Mouse (Mus musculus) forebrain, embryonic 11.5 days (tissue): ENCODE measurements at regions not wholly inside any gene's neighbourhood (a gene's known extent, or its start where the extent isn't known, plus 50 kb on each side); places are given as distances from the start of the nearest gene placed in this dataset.
"Not testable (repeated sequence)": the region's sequence is repeated elsewhere in the genome, so short reads cannot be mapped to it uniquely, and the experiment has no call there.

Experiments
- ATAC-seq: fragments of 200-750 bp; cut with Nextera tagmentation; replicated peaks from 2 replicates; pipeline ENCODE4 v1.8.0; 2017; ENCODE audit warnings: moderate TSS enrichment; ENCODE audit not compliant: low FRiP score
- DNase-seq: peaks from one replicate; pipeline ENCODE4 v3.0.0-alpha.2; 2017; ENCODE audit warnings: low spot score
- H3K27ac ChIP-seq: fragments of 300-500 bp; sonication (generic); 2 replicates; pipeline ENCODE4 v1.5.1; 2014; ENCODE audit warnings: low read depth, low read length
- H3K27me3 ChIP-seq: fragments of 300-500 bp; sonication (generic); 2 replicates; pipeline ENCODE4 v1.6.1; 2014; ENCODE audit warnings: mild to moderate bottlenecking, low read length, mixed read lengths; ENCODE audit not compliant: control insufficient read depth, insufficient read depth
- H3K36me3 ChIP-seq: fragments of 300-500 bp; sonication (generic); 2 replicates; pipeline ENCODE4 v1.6.1; 2014; ENCODE audit warnings: mild to moderate bottlenecking, low read length, moderate library complexity, mixed read lengths; ENCODE audit not compliant: control insufficient read depth, insufficient read depth
- H3K4me1 ChIP-seq: fragments of 300-500 bp; sonication (generic); replicated peaks from 2 replicates; pipeline ENCODE4 v1.6.1; 2014; ENCODE audit warnings: low read length, mixed read lengths; ENCODE audit not compliant: control insufficient read depth, insufficient read depth
- H3K4me2 ChIP-seq: fragments of 300-500 bp; sonication (generic); 2 replicates; pipeline ENCODE4 v1.6.1; 2014; ENCODE audit warnings: low read depth, mild to moderate bottlenecking, low read length, moderate library complexity, mixed read lengths; ENCODE audit not compliant: severe bottlenecking
- H3K4me3 ChIP-seq: fragments of 300-500 bp; sonication (generic); 2 replicates; pipeline ENCODE4 v1.5.1; 2014; ENCODE audit warnings: low read depth, low read length
- H3K9ac ChIP-seq: fragments of 300-500 bp; sonication (generic); 2 replicates; pipeline ENCODE4 v1.6.1; 2014; ENCODE audit warnings: low read length
- H3K9me3 ChIP-seq: fragments of 300-500 bp; sonication (generic); 2 replicates; pipeline ENCODE4 v1.6.1; 2016; ENCODE audit warnings: low read length, mixed read lengths; ENCODE audit not compliant: control insufficient read depth
- WGBS: fragments of 180-500 bp; shearing (Covaris S2); extraction: QIAGEN DNeasy Blood & Tissue Kit; methylation state at CpG from one replicate; pipeline ENCODE4 v1.1.7; 2014; 5-methylcytosine and 5-hydroxymethylcytosine counted together

GRCm38 (mm10) chr19:19807992-19808391 lies 582.8 kb downstream of the Anxa1 start:
- WGBS = 95% methylated on average over 1 of the region's 1 CpGs
- H3K9ac ChIP-seq = no peak overlapping the region
- H3K27ac ChIP-seq = no peak overlapping the region
- no peak overlapping the region for H3K4me2 ChIP-seq
- ATAC-seq (no peak), DNase-seq (no peak)
- no peaks in the 10 kb centered on the region for H3K4me1 ChIP-seq
- H3K9me3 ChIP-seq = no peaks in the 10 kb centered on the region
- H3K27me3 ChIP-seq = no peaks in the 10 kb centered on the region
- no peaks in the 10 kb centered on the region for H3K36me3 ChIP-seq
- H3K4me3 ChIP-seq = no peak overlapping the region

DNA sequence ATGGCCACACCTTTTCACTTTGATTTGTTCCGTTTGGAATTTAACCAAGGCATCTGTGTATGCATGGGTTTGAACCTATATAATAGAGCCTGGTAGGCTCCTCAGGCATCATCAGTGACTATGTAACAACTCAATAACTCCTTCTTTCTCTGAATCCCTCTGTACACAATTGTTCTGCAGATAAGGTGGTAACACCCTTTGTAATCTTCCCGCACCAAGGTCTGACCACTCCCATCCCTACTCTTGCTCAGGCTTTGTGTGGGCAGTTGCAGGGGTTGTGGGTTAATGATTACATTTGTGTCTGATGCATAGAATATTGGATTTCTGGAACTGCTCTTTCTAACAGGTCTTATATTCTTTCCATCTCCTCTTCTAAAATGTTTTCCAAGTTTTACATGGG lies 596.9 kb downstream of the Anxa1 start:
- ATAC-seq (no peak), DNase-seq (no peak)
- WGBS = 78% methylated on average over 2 of the region's 2 CpGs

DNA sequence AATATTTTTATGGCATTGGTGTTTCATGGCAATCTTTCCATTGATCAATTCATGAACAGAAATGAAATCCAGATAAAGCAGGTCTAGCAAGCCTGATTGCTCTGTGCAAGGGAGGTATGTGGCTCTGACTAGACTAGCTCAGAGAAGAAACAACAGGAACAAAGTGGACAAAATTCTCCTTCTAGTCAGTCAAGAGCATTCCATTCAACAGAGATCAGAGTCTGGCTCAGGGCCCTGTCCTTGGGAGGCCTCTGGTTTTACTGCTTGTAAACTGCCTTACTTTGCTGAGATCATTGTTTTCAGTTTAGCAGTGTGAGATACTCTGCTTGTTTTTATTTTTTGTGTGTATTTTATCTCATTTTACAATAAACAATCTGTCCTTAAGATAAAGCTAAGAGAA lies 607.2 kb downstream of the Anxa1 start:
- no peaks in the 10 kb centered on the region for H3K27me3 ChIP-seq
- no peak overlapping the region for H3K4me3 ChIP-seq
- no peaks in the 10 kb centered on the region for H3K4me1 ChIP-seq
- H3K4me2 ChIP-seq = no peak overlapping the region
- no peak for ATAC-seq
- no peak overlapping the region for H3K27ac ChIP-seq
- no peaks in the 10 kb centered on the region for H3K9me3 ChIP-seq
- no peak overlapping the region for H3K9ac ChIP-seq
- no peak for DNase-seq
- no peaks in the 10 kb centered on the region for H3K36me3 ChIP-seq

More for the DNA sequence above, 596.9 kb downstream of the Anxa1 start:
- Histone ChIP-seq H3K36me3 (no peaks in the 10 kb centered on the region), H3K9ac (no peak overlapping the region), H3K4me3 (no peak overlapping the region), H3K9me3 (no peaks in the 10 kb centered on the region), H3K4me2 (no peak overlapping the region), H3K27me3 (no peaks in the 10 kb centered on the region), H3K27ac (no peak overlapping the region), H3K4me1 (no peaks in the 10 kb centered on the region)

DNA sequence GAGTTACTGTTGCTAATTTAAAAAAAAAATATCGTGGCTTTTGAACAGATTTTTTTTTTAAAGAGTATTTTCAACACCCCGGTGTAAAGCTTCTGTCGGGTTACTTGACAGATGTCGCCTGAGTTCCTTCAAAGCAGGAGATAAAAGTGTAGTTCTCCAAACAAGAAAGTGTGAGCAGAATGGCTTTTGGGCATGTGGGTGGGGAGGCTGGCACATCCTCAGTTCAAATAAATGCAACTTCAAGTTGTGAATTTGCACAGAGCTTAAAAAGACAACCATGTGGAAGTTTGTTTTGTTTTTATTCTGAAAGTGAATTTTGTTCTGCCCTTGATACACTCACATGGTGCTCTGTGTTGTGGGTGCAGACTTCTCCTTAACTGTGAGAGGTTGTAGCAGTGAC lies 612.9 kb downstream of the Anxa1 start:
- Histone ChIP-seq H3K27ac (no peak overlapping the region), H3K4me3 (no peak overlapping the region), H3K9me3 (no peaks in the 10 kb centered on the region), H3K9ac (no peak overlapping the region), H3K36me3 (no peaks in the 10 kb centered on the region), H3K27me3 (no peaks in the 10 kb centered on the region), H3K4me2 (no peak overlapping the region), H3K4me1 (no peaks in the 10 kb centered on the region)
- ATAC-seq (no peak), DNase-seq (no peak)
- 72% methylated on average over 4 of the region's 4 CpGs for WGBS

DNA sequence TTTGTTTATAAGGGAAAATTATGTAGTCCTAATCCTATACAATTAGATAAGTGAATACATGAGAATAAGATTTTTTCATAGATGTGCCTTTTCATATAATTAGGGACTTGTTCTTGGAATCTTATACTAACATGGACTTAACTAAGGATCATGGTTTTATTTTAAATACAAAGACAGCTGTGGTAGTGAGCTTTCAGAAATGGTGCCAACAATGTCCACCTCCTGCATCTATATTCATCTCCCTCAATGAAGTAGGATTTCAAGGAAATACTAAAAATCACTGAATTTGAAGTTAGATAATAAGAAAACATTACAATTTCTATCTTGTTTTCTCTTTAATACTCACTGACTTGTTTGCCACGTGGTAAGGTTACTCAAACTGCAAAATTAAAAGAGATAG lies 619.8 kb downstream of the Anxa1 start:
- WGBS = 54% methylated on average over 1 of the region's 1 CpGs
- Histone ChIP-seq H3K9me3 (no peaks in the 10 kb centered on the region), H3K4me1 (no peaks in the 10 kb centered on the region), H3K9ac (no peak overlapping the region), H3K27ac (no peak overlapping the region), H3K4me2 (no peak overlapping the region), H3K4me3 (no peak overlapping the region), H3K27me3 (no peaks in the 10 kb centered on the region), H3K36me3 (no peaks in the 10 kb centered on the region)
- no peak for DNase-seq
- ATAC-seq = no peak

- 91% methylated on average over 3 of the region's 3 CpGs for WGBS
- not testable (repeated sequence) for H3K4me2 ChIP-seq, DNase-seq, H3K9ac ChIP-seq, ATAC-seq, H3K4me3 ChIP-seq, H3K9me3 ChIP-seq, H3K4me1 ChIP-seq, H3K36me3 ChIP-seq, H3K27me3 ChIP-seq, H3K27ac ChIP-seq
Observed at GRCm38 (mm10) chr19:19750069-19750599, 639.1 kb upstream of the Rorb start.

GRCm38 (mm10) chr19:19747821-19748488 lies 637.0 kb upstream of the Rorb start:
- no peaks in the 10 kb centered on the region for H3K9me3 ChIP-seq
- 83% methylated on average over 7 of the region's 7 CpGs for WGBS
- H3K27me3 ChIP-seq = no peaks in the 10 kb centered on the region
- no peaks in the 10 kb centered on the region for H3K36me3 ChIP-seq
- DNase-seq (no peak), ATAC-seq (no peak)
- no peaks in the 10 kb centered on the region for H3K4me1 ChIP-seq
- no peak overlapping the region for H3K9ac ChIP-seq
- no peak overlapping the region for H3K4me2 ChIP-seq
- H3K27ac ChIP-seq = no peak overlapping the region
- no peak overlapping the region for H3K4me3 ChIP-seq

DNA sequence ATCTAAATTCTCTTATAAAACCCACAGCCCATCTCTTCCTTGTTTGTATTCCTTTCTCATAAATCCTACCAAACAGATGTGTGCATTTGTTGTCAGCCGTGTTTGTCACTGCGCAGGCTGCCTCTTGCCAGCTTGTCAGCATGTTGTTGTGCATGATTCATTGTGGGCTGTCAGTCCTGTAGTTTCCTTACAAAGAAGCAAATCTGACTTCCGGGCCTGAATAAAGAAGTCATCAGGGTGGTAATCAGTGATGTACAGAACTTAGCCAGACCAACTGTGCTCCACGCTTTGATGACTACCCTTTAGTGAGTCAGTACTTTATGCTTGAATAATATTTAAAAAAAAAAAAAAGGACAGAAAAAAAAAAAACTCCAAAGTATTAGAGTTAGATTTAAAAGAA lies 608.9 kb upstream of the Rorb start:
- Histone ChIP-seq H3K27ac (no peak overlapping the region), H3K27me3 (no peaks in the 10 kb centered on the region), H3K9me3 (no peaks in the 10 kb centered on the region), H3K36me3 (no peaks in the 10 kb centered on the region), H3K4me3 (no peak overlapping the region), H3K9ac (no peak overlapping the region), H3K4me2 (no peak overlapping the region), H3K4me1 (no peaks in the 10 kb centered on the region)
- DNase-seq (no peak), ATAC-seq (no peak)
- 81% methylated on average over 4 of the region's 4 CpGs for WGBS
